Mouse (Mus musculus): ENCODE data around the gene Neu2. TPM values are rescaled to one million over a fixed set of nuclear protein-coding genes. Genes with fewer than 3 reads are reported as not detected.

Gene Neu2
- polyA plus RNA-seq, 1 experiment: 10.1 TPM

GRCm38 (mm10) chr1:87601801-87602200 is 92.1 kb downstream of the Neu2 start:
- no peak for TF ChIP-seq CTCF (IDR thresholded peaks at IDR 0.05; ENCODE audit: insufficient read depth, low read length)
- no peak for TF ChIP-seq POLR2A (IDR thresholded peaks at IDR 0.05; ENCODE audit: borderline replicate concordance, extremely low read depth, low read depth, low read length)
- no peak overlapping the region for H3K4me3 ChIP-seq (replicated peaks; ENCODE audit: extremely low read depth, low read depth, low read length)
- no peaks in the 10 kb centered on the region for H3K4me1 ChIP-seq (ENCODE audit: control insufficient read depth, insufficient read depth, low read length)
- 70% methylated on average over 2 of the region's 2 CpGs for WGBS
- DNase-seq: no peak

DNA sequence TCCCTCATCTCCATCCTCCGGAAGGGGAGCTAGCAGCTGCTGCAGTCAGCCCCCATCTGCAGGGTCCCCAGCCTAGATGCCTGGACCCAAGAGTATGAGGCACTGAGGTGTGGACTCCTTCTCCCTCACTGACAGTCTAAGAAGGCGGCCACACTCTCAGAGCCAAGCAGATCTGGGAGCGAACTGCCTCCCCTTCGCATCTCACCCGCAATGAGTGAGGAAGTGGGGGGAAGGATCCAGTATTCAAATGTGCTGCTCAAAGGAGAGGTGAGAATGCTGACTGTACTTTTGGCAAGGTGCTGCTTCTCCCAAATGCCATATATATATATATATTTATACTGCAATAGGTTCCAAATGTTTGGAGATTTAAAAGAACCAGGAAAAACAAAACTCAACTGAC is 93.7 kb downstream of the Neu2 start:
- TF ChIP-seq POLR2A (IDR thresholded peaks at IDR 0.05; ENCODE audit: borderline replicate concordance, extremely low read depth, low read depth, low read length): no peak
- no peak for TF ChIP-seq CTCF (IDR thresholded peaks at IDR 0.05; ENCODE audit: insufficient read depth, low read length)
- Histone ChIP-seq H3K4me1 (ENCODE audit: control insufficient read depth, insufficient read depth, low read length) (no peaks in the 10 kb centered on the region), H3K4me3 (replicated peaks; ENCODE audit: extremely low read depth, low read depth, low read length) (no peak overlapping the region)
- 91% methylated on average over 5 of the region's 5 CpGs for WGBS
- DNase-seq: no peak

DNA sequence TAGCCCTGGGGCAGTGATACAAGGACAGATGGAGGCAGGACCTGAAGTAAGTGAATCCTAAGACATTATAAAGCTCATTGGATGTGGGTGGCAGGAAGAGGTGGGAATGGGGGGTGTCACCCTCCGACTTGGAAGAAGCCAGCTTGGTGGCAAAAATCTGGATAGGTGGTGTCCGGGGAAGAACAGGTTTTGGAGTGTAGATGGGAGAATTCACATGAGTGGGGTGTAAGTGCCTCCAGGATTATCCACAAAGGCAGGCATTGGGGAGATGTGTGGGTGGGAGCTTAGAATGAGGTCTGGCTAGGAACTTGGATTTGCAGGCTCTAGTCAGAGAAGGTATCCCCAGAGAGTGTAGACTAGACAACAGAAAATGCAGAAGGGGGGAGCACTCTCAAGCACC is 95.6 kb downstream of the Neu2 start:
- DNase-seq: no peak
- Histone ChIP-seq H3K4me3 (replicated peaks; ENCODE audit: extremely low read depth, low read depth, low read length) (no peak overlapping the region), H3K4me1 (ENCODE audit: control insufficient read depth, insufficient read depth, low read length) (no peaks in the 10 kb centered on the region)
- 69% methylated on average over 2 of the region's 2 CpGs for WGBS
- no peak for TF ChIP-seq CTCF (IDR thresholded peaks at IDR 0.05; ENCODE audit: insufficient read depth, low read length)
- TF ChIP-seq POLR2A (IDR thresholded peaks at IDR 0.05; ENCODE audit: borderline replicate concordance, extremely low read depth, low read depth, low read length): no peak

- no peak for TF ChIP-seq POLR2A (IDR thresholded peaks at IDR 0.05; ENCODE audit: borderline replicate concordance, extremely low read depth, low read depth, low read length)
- no peak for TF ChIP-seq CTCF (IDR thresholded peaks at IDR 0.05; ENCODE audit: insufficient read depth, low read length)
- no peak for DNase-seq
- Histone ChIP-seq H3K4me3 (replicated peaks; ENCODE audit: extremely low read depth, low read depth, low read length) (no peak overlapping the region), H3K4me1 (ENCODE audit: control insufficient read depth, insufficient read depth, low read length) (no peaks in the 10 kb centered on the region)
- 66% methylated on average over 21 of the region's 21 CpGs for WGBS
Measured at GRCm38 (mm10) chr1:87607385-87608091, 97.8 kb downstream of the Neu2 start.

- DNase-seq: peak; percentile 81
- WGBS: 34% methylated on average over 7 of the region's 7 CpGs
- TF ChIP-seq POLR2A (IDR thresholded peaks at IDR 0.05; ENCODE audit: borderline replicate concordance, extremely low read depth, low read depth, low read length) (no peak), CTCF (IDR thresholded peaks at IDR 0.05; ENCODE audit: insufficient read depth, low read length) (peak; percentile 79)
Measured at GRCm38 (mm10) chr1:87608416-87609046, 98.8 kb downstream of the Neu2 start.

DNA sequence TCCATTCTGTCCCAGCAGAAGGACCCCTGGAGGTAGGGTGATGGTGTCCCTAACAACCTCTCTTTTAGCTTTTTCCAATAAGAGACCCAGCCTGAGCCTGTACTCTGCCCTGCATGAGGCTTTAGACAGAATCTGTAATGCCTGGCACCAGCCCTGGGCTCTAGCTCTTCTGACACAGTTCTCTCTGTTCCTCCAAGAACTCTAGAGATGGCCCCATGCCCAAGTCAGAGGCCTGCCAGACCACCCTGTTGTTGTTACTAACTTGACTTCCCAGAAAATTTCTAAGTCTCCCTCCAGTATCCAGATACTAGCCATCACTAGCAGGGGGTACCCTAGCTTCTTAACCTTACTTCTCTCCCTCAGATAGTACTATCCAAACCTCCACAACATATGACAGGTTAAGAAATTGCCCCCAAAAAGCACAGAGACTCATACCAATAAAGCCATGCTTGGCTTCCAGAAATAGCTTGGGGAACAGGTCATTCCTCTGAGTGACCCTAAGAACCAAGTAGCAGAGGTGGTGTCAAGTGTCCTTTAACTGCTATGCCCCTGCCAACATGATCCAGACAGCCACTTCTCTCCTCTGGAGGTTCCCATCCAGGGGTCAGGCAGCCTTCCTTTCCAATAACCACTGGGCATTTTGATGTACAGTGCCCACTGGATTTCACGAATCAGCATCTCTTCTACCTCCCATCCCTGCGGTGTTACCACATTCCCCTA is 105.0 kb downstream of the Neu2 start:
- TF ChIP-seq CTCF (IDR thresholded peaks at IDR 0.05; ENCODE audit: insufficient read depth, low read length) (no peak), POLR2A (IDR thresholded peaks at IDR 0.05; ENCODE audit: borderline replicate concordance, extremely low read depth, low read depth, low read length) (no peak)
- DNase-seq: no peak
- Histone ChIP-seq H3K4me3 (replicated peaks; ENCODE audit: extremely low read depth, low read depth, low read length) (no peak overlapping the region), H3K4me1 (ENCODE audit: control insufficient read depth, insufficient read depth, low read length) (no peaks in the 10 kb centered on the region)
- WGBS: 85% methylated on average over 2 of the region's 2 CpGs

More at GRCm38 (mm10) chr1:87608416-87609046, 98.8 kb downstream of the Neu2 start:
- Histone ChIP-seq H3K4me1 (ENCODE audit: control insufficient read depth, insufficient read depth, low read length) (no peaks in the 10 kb centered on the region), H3K4me3 (replicated peaks; ENCODE audit: extremely low read depth, low read depth, low read length) (no peak overlapping the region)

GRCm38 (mm10) chr1:87620211-87620668 is 110.6 kb downstream of the Neu2 start, which contains the start of gene Inpp5d:
Gene Inpp5d, plus strand, starts transcription at chr1:87620312.
- peak within 1 kb of the TSS; percentile 85 for H3K4me3 ChIP-seq (replicated peaks; ENCODE audit: extremely low read depth, low read depth, low read length)
- TF ChIP-seq POLR2A (IDR thresholded peaks at IDR 0.05; ENCODE audit: borderline replicate concordance, extremely low read depth, low read depth, low read length) (peak; percentile 63; the same call in 1 of the 2 replicates), CTCF (IDR thresholded peaks at IDR 0.05; ENCODE audit: insufficient read depth, low read length) (no peak)
- peaks cover 6% of the 10 kb centered on the region for H3K4me1 ChIP-seq (ENCODE audit: control insufficient read depth, insufficient read depth, low read length)
- peak; percentile 43 for DNase-seq
- WGBS: 48% methylated on average over 12 of the region's 12 CpGs

DNA sequence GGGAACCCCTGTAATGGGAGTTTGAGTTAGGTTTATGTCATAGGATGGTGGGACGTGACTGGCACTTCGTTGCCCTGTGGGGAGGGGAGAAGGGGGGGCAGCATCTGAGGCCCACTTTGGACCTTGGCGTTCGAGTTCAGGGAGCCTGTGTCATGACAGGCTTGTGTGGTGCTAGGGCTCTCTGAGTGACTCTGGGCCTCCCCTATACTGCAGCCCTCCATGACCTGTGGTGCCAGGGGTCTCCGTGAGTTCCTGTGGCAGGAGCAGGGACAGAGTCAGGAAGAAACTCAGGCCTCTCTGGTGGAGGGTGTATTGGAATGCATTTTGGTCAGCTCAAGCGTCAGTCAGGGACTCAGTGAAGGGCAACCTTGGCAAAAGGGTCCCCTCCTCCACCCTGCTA is 111.0 kb downstream of the Neu2 start:
- TF ChIP-seq CTCF (IDR thresholded peaks at IDR 0.05; ENCODE audit: insufficient read depth, low read length): no peak
- no peak for TF ChIP-seq POLR2A (IDR thresholded peaks at IDR 0.05; ENCODE audit: borderline replicate concordance, extremely low read depth, low read depth, low read length)
- Histone ChIP-seq H3K4me3 (replicated peaks; ENCODE audit: extremely low read depth, low read depth, low read length) (peak overlapping the region; percentile 85), H3K4me1 (ENCODE audit: control insufficient read depth, insufficient read depth, low read length) (peaks cover 6% of the 10 kb centered on the region)
- WGBS: 48% methylated on average over 6 of the region's 6 CpGs
- no peak for DNase-seq

DNA sequence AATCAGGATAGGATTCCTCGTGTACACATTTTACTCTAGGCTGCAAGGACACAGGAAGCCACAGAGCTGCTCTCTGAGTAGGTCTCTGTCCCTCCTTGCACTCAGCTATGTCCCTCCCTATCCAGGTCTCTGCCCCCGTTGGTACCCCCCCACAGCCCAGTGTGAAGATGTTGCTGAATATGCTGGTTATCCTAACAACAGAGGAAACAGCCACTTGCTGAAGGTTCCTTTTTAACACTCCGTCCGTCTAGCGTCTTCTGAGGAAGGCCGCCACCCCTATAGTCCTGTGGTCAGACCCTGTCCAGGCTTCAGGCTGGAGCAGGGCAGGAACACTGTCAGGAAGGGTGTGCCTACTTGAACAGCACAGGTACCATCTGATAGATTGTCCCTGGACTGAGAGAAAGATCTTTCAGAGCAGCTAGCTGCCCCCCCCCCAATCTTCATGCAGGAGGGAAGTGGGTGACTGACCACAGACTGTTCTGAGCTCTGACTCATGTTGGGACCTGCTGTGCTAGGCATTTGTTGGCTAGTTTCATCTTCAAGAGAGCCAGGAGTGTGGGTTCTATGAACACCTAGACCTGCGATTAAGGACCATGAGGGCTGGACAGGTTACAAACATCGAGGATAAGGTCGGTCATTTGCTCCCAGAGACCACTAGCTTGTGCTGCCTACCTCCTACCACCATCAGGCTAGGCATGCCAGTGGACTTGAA is 111.6 kb downstream of the Neu2 start:
- H3K4me3 ChIP-seq (replicated peaks; ENCODE audit: extremely low read depth, low read depth, low read length): peak overlapping the region; percentile 85
- no peak for DNase-seq
- WGBS: 44% methylated on average over 9 of the region's 9 CpGs
- H3K4me1 ChIP-seq (ENCODE audit: control insufficient read depth, insufficient read depth, low read length): peaks cover 6% of the 10 kb centered on the region
- no peak for TF ChIP-seq CTCF (IDR thresholded peaks at IDR 0.05; ENCODE audit: insufficient read depth, low read length)
- no peak for TF ChIP-seq POLR2A (IDR thresholded peaks at IDR 0.05; ENCODE audit: borderline replicate concordance, extremely low read depth, low read depth, low read length)

All from lung, adult 2 months (tissue).